34 mouse cellular contexts compared by ENCODE assay signal in genomic region chr4:134058908-134059307, GRCm38 (mm10). TPM values are rescaled to one million over a fixed set of nuclear protein-coding genes. Genes with fewer than 3 reads are reported as not detected.
DNase-seq lines count a peak whose midpoint lies in the region; ATAC-seq and TF ChIP-seq lines count a peak whose summit lies in the region.
"Had no signal": no experiment of that assay in that cellular context is flagged by ENCODE, and none has a peak within 500 bp of the region (broad histone marks: within the 10 kb centered on the region; RNA-seq: fewer than 3 reads in every experiment).

No protein-coding gene starts in this region.

- H3K4me2 ChIP-seq in midbrain, postnatal 0 days (ENCODE audit: low read depth, low read length, poor library complexity, severe bottlenecking): no peak overlapping the region
- H3K4me2 ChIP-seq: forebrain, embryonic 12.5 days; hindbrain, embryonic 13.5 days; midbrain, embryonic 12.5 days had no signal

- 61% methylated on average over 6 of the region's 6 CpGs for WGBS in heart, embryonic 10.5 days
- 83% methylated on average over 6 of the region's 6 CpGs for WGBS in midbrain, embryonic 10.5 days
- whole genome bisulfite sequencing in midbrain, postnatal 0 days: 80% methylated on average over 6 of the region's 6 CpGs

- no peaks in the 10 kb centered on the region for H3K36me3 ChIP-seq in heart, embryonic 10.5 days
- no peaks in the 10 kb centered on the region for H3K36me3 ChIP-seq in midbrain, embryonic 10.5 days
- H3K36me3 ChIP-seq in midbrain, postnatal 0 days (ENCODE audit: insufficient read depth, low read length): no peaks in the 10 kb centered on the region
- no peaks in the 10 kb centered on the region for H3K36me3 ChIP-seq in ES-Bruce4 (ENCODE audit: control insufficient read depth, insufficient read depth, low read length, poor library complexity, severe bottlenecking)
- H3K36me3 ChIP-seq: embryonic facial prominence, embryonic 12.5 days; forebrain, embryonic 12.5 days; hindbrain, embryonic 13.5 days; limb, embryonic 13.5 days; midbrain, embryonic 12.5 days; neural tube, embryonic 12.5 days; stomach, embryonic 15.5 days had no signal

- peaks cover 59% of the 10 kb centered on the region for H3K27me3 ChIP-seq in heart, embryonic 10.5 days (ENCODE audit: insufficient read depth, poor library complexity, severe bottlenecking)
- H3K27me3 ChIP-seq in midbrain, embryonic 10.5 days (ENCODE audit: low read depth, poor library complexity, severe bottlenecking): peaks cover 40% of the 10 kb centered on the region
- H3K27me3 ChIP-seq in midbrain, postnatal 0 days (ENCODE audit: insufficient read depth, low read length): no peaks in the 10 kb centered on the region; the same call in 1 of the 2 replicates
- H3K27me3 ChIP-seq in ES-Bruce4 (ENCODE audit: control insufficient read depth, insufficient read depth, low read length, poor library complexity, severe bottlenecking): no peaks in the 10 kb centered on the region
- H3K27me3 ChIP-seq: CH12.LX had no signal

- 0 out of 2 replicates have a peak overlapping the region, but pooled peaks have one; percentile 5 for H3K27ac ChIP-seq in heart, embryonic 10.5 days
- no peak overlapping the region for H3K27ac ChIP-seq in midbrain, embryonic 10.5 days (replicated peaks)
- H3K27ac ChIP-seq in midbrain, postnatal 0 days (ENCODE audit: low read depth, low read length): no peak overlapping the region
- H3K27ac ChIP-seq in ES-Bruce4 (ENCODE audit: insufficient read depth, low read length): peak overlapping the region; percentile 8; the same call in 1 of the 2 replicates
- H3K27ac ChIP-seq: embryonic facial prominence, embryonic 12.5 days; forebrain, embryonic 12.5 days; heart, adult 2 months; hindbrain, embryonic 13.5 days; kidney, postnatal 0 days; limb, embryonic 13.5 days; midbrain, embryonic 12.5 days; neural tube, embryonic 12.5 days; stomach, embryonic 15.5 days had no signal

- DNase-seq in heart, embryonic 10.5 days (ENCODE audit: low spot score): no peak
- DNase-seq in heart, postnatal 25 days (ENCODE audit: low spot score): no peak
- DNase-seq in midbrain, embryonic 10.5 days (ENCODE audit: low spot score): no peak
- no peak for DNase-seq in midbrain, postnatal 0 days (ENCODE audit: low spot score)
- peak; percentile 53 for DNase-seq in naive thymus-derived CD4-positive, alpha-beta T cell, adult 2 months (ENCODE audit: low read depth)
- no peak for DNase-seq in left cerebral cortex, adult 9 months (ENCODE audit: low spot score in 2 of 2)
- DNase-seq in left cerebral cortex, postnatal 14 days (ENCODE audit: low spot score in 2 of 2): no peak
- DNase-seq: adrenal gland, postnatal 10 days; cerebellum, adult 18-20 months; cerebellum, postnatal 25 days; gastrocnemius, postnatal 36 days; heart, adult 2 months; heart, postnatal 14 days; kidney, adult 2 months; lung, adult 18-20 months; lung, postnatal 10 days; retina, postnatal 1 day; right cerebral cortex, postnatal 25 days had no signal

- TF ChIP-seq POLR2A in ES-Bruce4 (IDR thresholded peaks at IDR 0.05; ENCODE audit: insufficient read depth, low read length): no peak

- intact Hi-C loops in heart, postnatal 25 days (cut with DNase I): no loop called here
- intact Hi-C loops in left cerebral cortex, postnatal 14 days (cut with DNase I): no loop called here

- H3K9ac ChIP-seq in midbrain, postnatal 0 days (replicated peaks; ENCODE audit: low read length, poor library complexity, severe bottlenecking): no peak overlapping the region
- H3K9ac ChIP-seq in ES-Bruce4 (ENCODE audit: low read depth, poor library complexity, severe bottlenecking): 0 out of 2 replicates have a peak overlapping the region, but pooled peaks have one; percentile 3
- H3K9ac ChIP-seq: embryonic facial prominence, embryonic 12.5 days; forebrain, embryonic 12.5 days; hindbrain, embryonic 13.5 days; limb, embryonic 13.5 days; midbrain, embryonic 12.5 days; neural tube, embryonic 12.5 days; stomach, embryonic 15.5 days had no signal

- no peak for TF ChIP-seq EP300 in ES-Bruce4 (IDR thresholded peaks at IDR 0.05; ENCODE audit: insufficient read depth, low read depth, low read length)

- H3K4me3 ChIP-seq in heart, embryonic 10.5 days: peak overlapping the region; percentile 29; the same call in 1 of the 2 replicates
- peak overlapping the region; percentile 27; the same call in 1 of the 2 replicates for H3K4me3 ChIP-seq in midbrain, embryonic 10.5 days
- no peak overlapping the region for H3K4me3 ChIP-seq in midbrain, postnatal 0 days (ENCODE audit: low read depth, low read length)
- peak overlapping the region; percentile 53 for H3K4me3 ChIP-seq in ES-Bruce4 (ENCODE audit: low read depth, low read length)
- H3K4me3 ChIP-seq: embryonic facial prominence, embryonic 12.5 days; erythroblast, embryonic 14.5 days; forebrain, embryonic 12.5 days; heart, adult 2 months; hindbrain, embryonic 13.5 days; limb, embryonic 13.5 days; midbrain, embryonic 12.5 days; neural tube, embryonic 12.5 days had no signal

- TF ChIP-seq CTCF in midbrain, postnatal 0 days (IDR thresholded peaks at IDR 0.05): no peak
- no peak for TF ChIP-seq CTCF in ES-Bruce4 (IDR thresholded peaks at IDR 0.05; ENCODE audit: low read depth, low read length)

- H3K4me1 ChIP-seq in heart, embryonic 10.5 days: peaks cover 32% of the 10 kb centered on the region
- peaks cover 23% of the 10 kb centered on the region for H3K4me1 ChIP-seq in midbrain, embryonic 10.5 days
- no peaks in the 10 kb centered on the region for H3K4me1 ChIP-seq in midbrain, postnatal 0 days (ENCODE audit: insufficient read depth, low read length)
- H3K4me1 ChIP-seq in ES-Bruce4 (ENCODE audit: control insufficient read depth, insufficient read depth, low read length): peaks cover 13% of the 10 kb centered on the region
- H3K4me1 ChIP-seq: embryonic facial prominence, embryonic 12.5 days; forebrain, embryonic 12.5 days; hindbrain, embryonic 13.5 days; limb, embryonic 13.5 days; neural tube, embryonic 12.5 days had no signal

- no peaks in the 10 kb centered on the region for H3K9me3 ChIP-seq in heart, embryonic 10.5 days
- H3K9me3 ChIP-seq in midbrain, embryonic 10.5 days (replicated peaks): no peaks in the 10 kb centered on the region
- no peaks in the 10 kb centered on the region for H3K9me3 ChIP-seq in midbrain, postnatal 0 days (ENCODE audit: low read length)
- H3K9me3 ChIP-seq in ES-Bruce4 (replicated peaks; ENCODE audit: control insufficient read depth, insufficient read depth, low read length, poor library complexity, severe bottlenecking): no peaks in the 10 kb centered on the region
- H3K9me3 ChIP-seq: embryonic facial prominence, embryonic 12.5 days; forebrain, embryonic 12.5 days; hindbrain, embryonic 13.5 days; limb, embryonic 13.5 days; midbrain, embryonic 12.5 days; neural tube, embryonic 12.5 days; stomach, embryonic 15.5 days had no signal

- no peak for ATAC-seq in midbrain, postnatal 0 days (ENCODE audit: low FRiP score)

RNA-seq across cellular contexts. Expression of gene Crybg2, which starts 1.7 kb away (rescaled TPM):
- 0.78 and 2.7 TPM in 2 replicates for polyA plus RNA-seq in heart, embryonic 10.5 days (2016; fragmentation: Nextera tagmentation; extraction: Ambion mirVana)
- not detected for total RNA-seq in heart, postnatal 25 days (2021)
- polyA plus RNA-seq in midbrain, embryonic 10.5 days (2016; fragmentation: Nextera tagmentation; extraction: Ambion mirVana): 2.0 TPM in 2 replicates
- total RNA-seq in midbrain, postnatal 0 days (2014; rRNA removed): 4.2 and 4.5 TPM in 2 replicates
- polyA plus RNA-seq in midbrain, postnatal 0 days (2015; fragmentation: Nextera tagmentation; extraction: Ambion mirVana): 7.7 and 8.4 TPM in 2 replicates
- polyA plus RNA-seq in ES-Bruce4 (2011; ENCODE audit: insufficient read depth, insufficient read length, low read depth, missing spikeins): 19.2 and 26.1 TPM in 2 replicates
- total RNA-seq in left cerebral cortex, postnatal 14 days (2021): 1 to 10 TPM; 1.3 to 1.4 TPM
- total RNA-seq: gastrocnemius, postnatal 36 days; heart, adult 2 months had no signal
- polyA plus RNA-seq: erythroblast, embryonic 14.5 days had no signal

RNA-seq across cellular contexts. Expression of gene Zfp683, which starts 5.3 kb away (rescaled TPM):
- polyA plus RNA-seq in heart, embryonic 10.5 days (2016; fragmentation: Nextera tagmentation; extraction: Ambion mirVana): not detected in 2 replicates
- not detected for total RNA-seq in heart, postnatal 25 days (2021)
- polyA plus RNA-seq in midbrain, embryonic 10.5 days (2016; fragmentation: Nextera tagmentation; extraction: Ambion mirVana): not detected in 2 replicates
- total RNA-seq in midbrain, postnatal 0 days (2014; rRNA removed): not detected in 2 replicates
- not detected in 2 replicates for polyA plus RNA-seq in midbrain, postnatal 0 days (2015; fragmentation: Nextera tagmentation; extraction: Ambion mirVana)
- not detected in 2 replicates for polyA plus RNA-seq in ES-Bruce4 (2011; ENCODE audit: insufficient read depth, insufficient read length, low read depth, missing spikeins)
- total RNA-seq in left cerebral cortex, postnatal 14 days (2021): not detected
- total RNA-seq: CH12.LX; gastrocnemius, postnatal 36 days; heart, adult 2 months; heart, postnatal 14 days; layer of hippocampus, adult 18-20 months; layer of hippocampus, postnatal 14 days; left cerebral cortex, adult 8-10 months; monocyte, adult 5-6 weeks had no signal
- polyA plus RNA-seq: embryonic facial prominence, embryonic 12.5 days; erythroblast, embryonic 14.5 days; forebrain, embryonic 12.5 days; heart, adult 2 months; hindbrain, embryonic 13.5 days; intestine, embryonic 14.5 days; kidney, postnatal 0 days; limb, embryonic 13.5 days; midbrain, embryonic 12.5 days; neural tube, embryonic 12.5 days; stomach, embryonic 15.5 days had no signal

RNA-seq across cellular contexts. Expression of gene Cd52, which starts 36.0 kb away (rescaled TPM):
- polyA plus RNA-seq in heart, embryonic 10.5 days (2016; fragmentation: Nextera tagmentation; extraction: Ambion mirVana): 1.7 and 4.2 TPM in 2 replicates
- 1 to 10 TPM; 3.6 to 4.5 TPM for total RNA-seq in heart, postnatal 25 days (2021)
- 5.1 TPM in 2 replicates for polyA plus RNA-seq in midbrain, embryonic 10.5 days (2016; fragmentation: Nextera tagmentation; extraction: Ambion mirVana)
- 0.66 TPM in 1 of 2 replicates, not detected in the other for total RNA-seq in midbrain, postnatal 0 days (2014; rRNA removed)
- 2.0 and 2.7 TPM in 2 replicates for polyA plus RNA-seq in midbrain, postnatal 0 days (2015; fragmentation: Nextera tagmentation; extraction: Ambion mirVana)
- not detected in 2 replicates for polyA plus RNA-seq in ES-Bruce4 (2011; ENCODE audit: insufficient read depth, insufficient read length, low read depth, missing spikeins)
- total RNA-seq in left cerebral cortex, postnatal 14 days (2021): 1 to 10 TPM in 1 of 2 experiments, under 1 TPM in 1; 0.99 to 2.4 TPM

RNA-seq across cellular contexts. Expression of gene Lin28a, which starts 40.3 kb away (rescaled TPM):
- 4.4 and 12.4 TPM in 2 replicates for polyA plus RNA-seq in heart, embryonic 10.5 days (2016; fragmentation: Nextera tagmentation; extraction: Ambion mirVana)
- total RNA-seq in heart, postnatal 25 days (2021): not detected
- 16.9 and 29.2 TPM in 2 replicates for polyA plus RNA-seq in midbrain, embryonic 10.5 days (2016; fragmentation: Nextera tagmentation; extraction: Ambion mirVana)
- 0.05 and 0.57 TPM in 2 replicates for total RNA-seq in midbrain, postnatal 0 days (2014; rRNA removed)
- 0.04 and 0.13 TPM in 2 replicates for polyA plus RNA-seq in midbrain, postnatal 0 days (2015; fragmentation: Nextera tagmentation; extraction: Ambion mirVana)
- 201 and 217 TPM in 2 replicates for polyA plus RNA-seq in ES-Bruce4 (2011; ENCODE audit: insufficient read depth, insufficient read length, low read depth, missing spikeins)
- not detected for total RNA-seq in left cerebral cortex, postnatal 14 days (2021)
- total RNA-seq: heart, adult 2 months; heart, postnatal 14 days; layer of hippocampus, adult 18-20 months; layer of hippocampus, postnatal 14 days; left cerebral cortex, adult 8-10 months had no signal
- polyA plus RNA-seq: erythroblast, embryonic 14.5 days; heart, adult 2 months; kidney, adult 2 months; kidney, postnatal 0 days had no signal

RNA-seq across cellular contexts. Expression of gene Ubxn11, which starts 43.5 kb away (rescaled TPM):
- polyA plus RNA-seq in heart, embryonic 10.5 days (2016; fragmentation: Nextera tagmentation; extraction: Ambion mirVana): 2.6 and 2.9 TPM in 2 replicates
- 1 to 10 TPM; 1.1 to 1.5 TPM for total RNA-seq in heart, postnatal 25 days (2021)
- polyA plus RNA-seq in midbrain, embryonic 10.5 days (2016; fragmentation: Nextera tagmentation; extraction: Ambion mirVana): 4.8 and 6.5 TPM in 2 replicates
- total RNA-seq in midbrain, postnatal 0 days (2014; rRNA removed): 4.9 and 8.4 TPM in 2 replicates
- 11.2 and 13.7 TPM in 2 replicates for polyA plus RNA-seq in midbrain, postnatal 0 days (2015; fragmentation: Nextera tagmentation; extraction: Ambion mirVana)
- 10.4 and 11.6 TPM in 2 replicates for polyA plus RNA-seq in ES-Bruce4 (2011; ENCODE audit: insufficient read depth, insufficient read length, low read depth, missing spikeins)
- 10 to 100 TPM; 22.6 to 25.0 TPM for total RNA-seq in left cerebral cortex, postnatal 14 days (2021)

Comparison
In these comparisons a context has a peak if more than half of its experiments do, and no peak if none do; other contexts are left out.
1. H3K27ac ChIP-seq: peak in heart, embryonic 10.5 days (single experiment) and ES-Bruce4 (single experiment); none in midbrain, embryonic 10.5 days (single experiment) and midbrain, postnatal 0 days (single experiment).